Mouse (Mus musculus) neural tube, embryonic 12.5 days (tissue): ENCODE measurements at regions not wholly inside any gene's neighbourhood (a gene's known extent, or its start where the extent isn't known, plus 50 kb on each side); places are given as distances from the start of the nearest gene placed in this dataset.

Source experiments
- ATAC-seq: fragments of 200-750 bp; cut with Nextera tagmentation; 2 replicates; pipeline ENCODE4 v1.8.0; 2017; ENCODE audit warnings: low read depth, mild to moderate bottlenecking, moderate TSS enrichment, moderate library complexity; ENCODE audit not compliant: low FRiP score
- H3K27ac ChIP-seq: fragments of 300-500 bp; sonication (generic); 2 replicates; pipeline ENCODE4 v1.5.1; 2016
- H3K27me3 ChIP-seq: fragments of 300-500 bp; sonication (generic); replicated peaks from 2 replicates; pipeline ENCODE4 v1.6.1; 2016; ENCODE audit warnings: mild to moderate bottlenecking
- H3K36me3 ChIP-seq: fragments of 300-500 bp; sonication (generic); 2 replicates; pipeline ENCODE4 v1.6.1; 2016; ENCODE audit warnings: mild to moderate bottlenecking
- H3K4me1 ChIP-seq: fragments of 300-500 bp; sonication (generic); 2 replicates; pipeline ENCODE4 v1.6.1; 2016
- H3K4me2 ChIP-seq: fragments of 300-500 bp; sonication (generic); replicated peaks from 2 replicates; pipeline ENCODE4 v1.6.1; 2016; ENCODE audit warnings: mild to moderate bottlenecking
- H3K4me3 ChIP-seq: fragments of 300-500 bp; sonication (generic); 2 replicates; pipeline ENCODE4 v1.5.1; 2016
- H3K9ac ChIP-seq: fragments of 300-500 bp; sonication (generic); 2 replicates; pipeline ENCODE4 v1.6.1; 2016; ENCODE audit warnings: mild to moderate bottlenecking
- H3K9me3 ChIP-seq: fragments of 300-500 bp; sonication (generic); 2 replicates; pipeline ENCODE4 v1.6.1; 2016; ENCODE audit warnings: mild to moderate bottlenecking
- WGBS: fragments of 180-500 bp; shearing (Covaris S2); methylation state at CpG from one replicate; pipeline ENCODE4 v1.1.7; 2016; 5-methylcytosine and 5-hydroxymethylcytosine counted together

- WGBS: 77% methylated on average over 18 of the region's 18 CpGs
- Histone ChIP-seq H3K4me1 (no peaks in the 10 kb centered on the region), H3K27ac (no peak overlapping the region), H3K9me3 (no peaks in the 10 kb centered on the region), H3K27me3 (no peaks in the 10 kb centered on the region), H3K9ac (no peak overlapping the region), H3K4me3 (no peak overlapping the region), H3K36me3 (no peaks in the 10 kb centered on the region), H3K4me2 (no peak overlapping the region)
- no peak for ATAC-seq
These were observed 246.2 kb upstream of the Meis1 start for GRCm38 (mm10) chr11:19264798-19265671.

GRCm38 (mm10) chr11:19265672-19265972 lies 246.8 kb upstream of the Meis1 start:
- Histone ChIP-seq H3K36me3 (no peaks in the 10 kb centered on the region), H3K9me3 (no peaks in the 10 kb centered on the region), H3K9ac (no peak overlapping the region), H3K27ac (no peak overlapping the region), H3K27me3 (no peaks in the 10 kb centered on the region), H3K4me2 (no peak overlapping the region), H3K4me3 (no peak overlapping the region), H3K4me1 (no peaks in the 10 kb centered on the region)
- whole genome bisulfite sequencing: 64% methylated on average over 3 of the region's 3 CpGs
- no peak for ATAC-seq

- H3K36me3 ChIP-seq: no peaks in the 10 kb centered on the region
- H3K9me3 ChIP-seq: no peaks in the 10 kb centered on the region
- H3K4me3 ChIP-seq: no peak overlapping the region
- no peaks in the 10 kb centered on the region for H3K4me1 ChIP-seq
- no peaks in the 10 kb centered on the region for H3K27me3 ChIP-seq
- H3K9ac ChIP-seq: no peak overlapping the region
- no peak overlapping the region for H3K4me2 ChIP-seq
- H3K27ac ChIP-seq: no peak overlapping the region
- 86% methylated on average over 6 of the region's 6 CpGs for WGBS
- ATAC-seq: no peak
These were observed 272.2 kb upstream of the Meis1 start for GRCm38 (mm10) chr11:19290971-19291370.

GRCm38 (mm10) chr11:19299411-19299810 lies 280.6 kb upstream of the Meis1 start:
- no peak overlapping the region for H3K27ac ChIP-seq
- no peak for ATAC-seq
- no peak overlapping the region for H3K4me2 ChIP-seq
- WGBS: 85% methylated on average over 1 of the region's 1 CpGs
- H3K4me3 ChIP-seq: no peak overlapping the region
- H3K36me3 ChIP-seq: no peaks in the 10 kb centered on the region
- H3K9ac ChIP-seq: no peak overlapping the region
- H3K27me3 ChIP-seq: no peaks in the 10 kb centered on the region
- H3K9me3 ChIP-seq: no peaks in the 10 kb centered on the region
- no peaks in the 10 kb centered on the region; the same call in 1 of the 2 replicates for H3K4me1 ChIP-seq

- no peak for ATAC-seq
- no peaks in the 10 kb centered on the region for H3K36me3 ChIP-seq
- H3K27me3 ChIP-seq: no peaks in the 10 kb centered on the region
- no peak overlapping the region for H3K4me2 ChIP-seq
- no peak overlapping the region for H3K4me3 ChIP-seq
- no peak overlapping the region for H3K27ac ChIP-seq
- H3K9me3 ChIP-seq: no peaks in the 10 kb centered on the region
- 94% methylated on average over 5 of the region's 5 CpGs for WGBS
- no peaks in the 10 kb centered on the region; the same call in 1 of the 2 replicates for H3K4me1 ChIP-seq
- no peak overlapping the region for H3K9ac ChIP-seq
These were observed 287.9 kb upstream of the Meis1 start for GRCm38 (mm10) chr11:19306687-19307086.

- Histone ChIP-seq H3K27me3 (no peaks in the 10 kb centered on the region), H3K9ac (no peak overlapping the region)
- 58% methylated on average over 2 of the region's 3 CpGs for WGBS
These were observed 312.0 kb upstream of the Meis1 start for GRCm38 (mm10) chr11:19330685-19331239.

GRCm38 (mm10) chr11:19332274-19332673 lies 313.5 kb upstream of the Meis1 start:
- no peaks in the 10 kb centered on the region for H3K4me1 ChIP-seq
- H3K4me2 ChIP-seq: no peak overlapping the region
- H3K36me3 ChIP-seq: no peaks in the 10 kb centered on the region
- H3K9me3 ChIP-seq: no peaks in the 10 kb centered on the region
- no peak overlapping the region for H3K4me3 ChIP-seq
- ATAC-seq: no peak
- H3K27ac ChIP-seq: no peak overlapping the region
- no peaks in the 10 kb centered on the region for H3K27me3 ChIP-seq
- no peak overlapping the region for H3K9ac ChIP-seq

More at GRCm38 (mm10) chr11:19330685-19331239, 312.0 kb upstream of the Meis1 start:
- no peak for ATAC-seq
- no peaks in the 10 kb centered on the region for H3K9me3 ChIP-seq
- H3K4me3 ChIP-seq: no peak overlapping the region
- no peak overlapping the region for H3K4me2 ChIP-seq
- no peaks in the 10 kb centered on the region for H3K4me1 ChIP-seq
- H3K27ac ChIP-seq: no peak overlapping the region
- no peaks in the 10 kb centered on the region for H3K36me3 ChIP-seq

GRCm38 (mm10) chr11:19332727-19333126 lies 313.9 kb upstream of the Meis1 start:
- H3K4me2 ChIP-seq: no peak overlapping the region
- H3K36me3 ChIP-seq: no peaks in the 10 kb centered on the region
- H3K27me3 ChIP-seq: no peaks in the 10 kb centered on the region
- H3K27ac ChIP-seq: no peak overlapping the region
- H3K4me1 ChIP-seq: no peaks in the 10 kb centered on the region
- H3K9me3 ChIP-seq: no peaks in the 10 kb centered on the region
- no peak for ATAC-seq
- 77% methylated on average over 1 of the region's 1 CpGs for WGBS
- H3K4me3 ChIP-seq: no peak overlapping the region
- H3K9ac ChIP-seq: no peak overlapping the region

GRCm38 (mm10) chr11:19333908-19334487 lies 315.2 kb upstream of the Meis1 start:
- Histone ChIP-seq H3K36me3 (no peaks in the 10 kb centered on the region), H3K9me3 (no peaks in the 10 kb centered on the region), H3K27me3 (no peaks in the 10 kb centered on the region), H3K4me3 (no peak overlapping the region), H3K9ac (no peak overlapping the region), H3K4me1 (no peaks in the 10 kb centered on the region), H3K27ac (no peak overlapping the region), H3K4me2 (no peak overlapping the region)
- no peak for ATAC-seq
- WGBS: 96% methylated on average over 1 of the region's 1 CpGs

GRCm38 (mm10) chr11:19335384-19335783 lies 316.6 kb upstream of the Meis1 start:
- Histone ChIP-seq H3K9me3 (no peaks in the 10 kb centered on the region), H3K27ac (no peak overlapping the region), H3K4me3 (no peak overlapping the region), H3K9ac (no peak overlapping the region), H3K36me3 (no peaks in the 10 kb centered on the region), H3K4me1 (no peaks in the 10 kb centered on the region), H3K27me3 (no peaks in the 10 kb centered on the region), H3K4me2 (no peak overlapping the region)
- no peak for ATAC-seq
- 86% methylated on average over 3 of the region's 3 CpGs for WGBS

GRCm38 (mm10) chr11:19339721-19340317 lies 321.0 kb upstream of the Meis1 start:
- no peaks in the 10 kb centered on the region for H3K9me3 ChIP-seq
- WGBS: 97% methylated on average over 7 of the region's 7 CpGs

GRCm38 (mm10) chr11:19340889-19341288 lies 322.1 kb upstream of the Meis1 start:
- no peak for ATAC-seq
- Histone ChIP-seq H3K27ac (no peak overlapping the region), H3K4me1 (no peaks in the 10 kb centered on the region), H3K4me2 (no peak overlapping the region), H3K4me3 (no peak overlapping the region), H3K27me3 (no peaks in the 10 kb centered on the region), H3K9me3 (no peaks in the 10 kb centered on the region), H3K9ac (no peak overlapping the region), H3K36me3 (no peaks in the 10 kb centered on the region)
- WGBS: 83% methylated on average over 5 of the region's 5 CpGs

More at GRCm38 (mm10) chr11:19339721-19340317, 321.0 kb upstream of the Meis1 start:
- Histone ChIP-seq H3K27ac (no peak overlapping the region), H3K4me1 (no peaks in the 10 kb centered on the region), H3K4me3 (no peak overlapping the region), H3K27me3 (no peaks in the 10 kb centered on the region), H3K36me3 (no peaks in the 10 kb centered on the region), H3K4me2 (no peak overlapping the region), H3K9ac (no peak overlapping the region)
- ATAC-seq: no peak
